Mouse (Mus musculus): ENCODE data around the gene Hspb6.

DNA sequence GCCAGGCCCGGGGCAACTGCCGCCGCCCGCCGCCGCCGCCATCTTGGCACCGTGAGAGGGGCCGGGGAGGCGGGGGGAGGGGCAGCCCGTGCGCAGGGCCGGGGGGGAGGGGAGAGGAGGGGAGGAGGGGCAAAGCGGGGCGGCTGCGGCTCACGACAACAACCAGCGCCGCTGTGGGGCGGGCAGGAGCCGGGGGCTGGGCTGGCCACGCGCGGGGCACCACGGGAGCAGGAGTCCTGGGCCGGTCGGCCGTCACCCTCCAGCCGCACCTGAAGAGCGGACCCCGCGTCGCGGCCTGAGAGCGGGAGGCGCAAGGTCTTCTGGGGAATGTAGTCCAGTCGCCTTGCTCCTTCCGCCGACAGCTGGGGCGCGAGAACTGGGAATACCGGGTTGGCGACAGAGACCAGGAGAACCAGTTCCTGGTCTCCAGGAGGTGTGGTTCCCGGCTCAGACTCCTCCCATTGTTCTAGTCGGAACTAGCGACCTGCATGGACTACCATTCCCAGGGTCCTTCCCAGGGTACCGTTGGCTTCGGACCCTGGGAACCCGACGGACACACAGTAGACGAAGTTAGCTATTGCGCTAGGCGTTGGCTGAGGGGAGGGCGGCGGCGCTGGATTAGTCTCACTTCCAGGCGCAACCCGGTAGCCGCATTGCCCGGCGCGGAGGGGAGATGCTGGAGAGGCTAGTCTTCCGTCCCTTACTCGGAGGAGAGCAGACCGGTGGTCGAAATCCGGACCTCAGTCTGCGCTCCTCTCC, 36.9 kb downstream of the Hspb6 start, which contains the start of gene Kmt2b:
- TF ChIP-seq CTCF (IDR thresholded peaks at IDR 0.05) (no peak; the same call in 1 of the 2 replicates), EP300 (IDR thresholded peaks at IDR 0.05) (no peak)

All from lung, postnatal 0 days (tissue).